Mouse (Mus musculus) MEL (cell line): ENCODE measurements around the gene Slc41a3.

Experiments used
- CTCF ChIP-seq, 3 experiments: IDR thresholded peaks in 2 of 3; conservative IDR thresholded peaks in 1 of 3; 2 replicates each; pipeline ENCODE4 v1.5.1; 2011 to 2012; ENCODE audit warnings: low read length in 3 of 3, low read depth in 2 of 3, mild to moderate bottlenecking in 2 of 3, improper control_type of control experiment in 1 of 3, inconsistent platforms in 1 of 3, mixed read lengths in 1 of 3, moderate library complexity in 1 of 3; ENCODE audit not compliant: control insufficient read depth in 1 of 3, insufficient read depth in 1 of 3, poor library complexity in 1 of 3, severe bottlenecking in 1 of 3
- HCFC1 ChIP-seq: IDR thresholded peaks from 2 replicates; pipeline ENCODE4 v1.6.1; 2012; ENCODE audit warnings: low read depth, mild to moderate bottlenecking, inconsistent platforms, low read length, improper control_type of control experiment, moderate library complexity
- POLR2A ChIP-seq, 2 experiments: IDR thresholded peaks; 2 replicates each; pipeline ENCODE4 v1.6.1; 2011 to 2012; ENCODE audit warnings: low read length in 2 of 2, mild to moderate bottlenecking in 2 of 2, control low read depth in 1 of 2, improper control_type of control experiment in 1 of 2, low read depth in 1 of 2, moderate library complexity in 1 of 2; ENCODE audit not compliant: control insufficient read depth in 1 of 2, insufficient read depth in 1 of 2, poor library complexity in 1 of 2
- POLR2AphosphoS2 ChIP-seq: IDR thresholded peaks from 2 replicates; pipeline ENCODE4 v1.6.1; 2011; ENCODE audit warnings: low read length, improper control_type of control experiment
- SIN3A ChIP-seq: IDR thresholded peaks from 2 replicates; pipeline ENCODE4 v1.6.1; 2012; ENCODE audit warnings: low read length, improper control_type of control experiment, inconsistent platforms
- ZNF384 ChIP-seq: IDR thresholded peaks from 2 replicates; pipeline ENCODE4 v1.6.1; 2012; ENCODE audit warnings: low read depth, mild to moderate bottlenecking, inconsistent platforms, low read length, improper control_type of control experiment

GRCm38 (mm10) chr6:90653736-90654135 lies 49.2 kb downstream of the Slc41a3 start:
- TF ChIP-seq HCFC1 (no peak), CTCF (IDR thresholded peaks at IDR 0.05 in 2 of 3, conservative IDR thresholded peaks at IDR 0.05 in 1 of 3; ENCODE audit: control insufficient read depth in 1 of 3, insufficient read depth in 1 of 3, low read depth in 2 of 3, low read length in 3 of 3, poor library complexity in 1 of 3, severe bottlenecking in 1 of 3) (peak; percentile 72 to 80 (median 75)), SIN3A (no peak), POLR2A (IDR thresholded peaks at IDR 0.05; ENCODE audit: control insufficient read depth in 1 of 2, insufficient read depth in 1 of 2, low read depth in 1 of 2, low read length in 2 of 2, poor library complexity in 1 of 2) (no peak), POLR2AphosphoS2 (no peak), ZNF384 (no peak)
